Mouse (Mus musculus): ENCODE results near the gene Nol8.

Gene Nol8

GRCm38 (mm10) chr13:49652481-49653179, at the start of gene Nol8, which contains the start of gene Cenpp:
TSS of gene Nol8 (plus strand) at chr13:49653078.
TSS of gene Cenpp (minus strand) at chr13:49652785.
- DNase-seq (ENCODE audit: low spot score in 2 of 2), result peak; percentile 99 to 100

DNA sequence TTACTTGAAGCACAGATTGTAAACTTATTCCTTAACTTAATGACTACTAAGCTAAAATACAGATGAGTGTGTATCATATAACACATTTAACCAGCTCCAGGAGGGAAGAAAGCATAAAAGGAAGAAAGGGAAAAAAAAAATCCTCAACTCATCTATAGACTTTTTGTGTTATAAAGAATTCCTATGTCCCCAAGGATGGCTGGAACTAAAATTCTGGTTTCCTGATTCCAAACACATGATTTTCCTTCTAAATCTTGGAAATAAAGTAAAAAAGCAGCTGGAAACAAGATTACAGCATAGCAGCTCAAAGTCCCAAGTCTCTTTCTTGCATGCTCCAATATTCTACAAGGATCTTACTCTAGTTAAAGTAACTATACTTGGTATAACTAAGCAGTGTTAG, 49.3 kb upstream of the Nol8 start:
- DNase-seq (ENCODE audit: low spot score in 2 of 2), result no peak

GRCm38 (mm10) chr13:49607714-49608113, 45.2 kb upstream of the Nol8 start, which contains the start of gene Ogn:
TSS of gene Ogn (plus strand) at chr13:49608046.
- no peak for DNase-seq (ENCODE audit: low spot score in 2 of 2)

GRCm38 (mm10) chr13:49608589-49609322, 44.1 kb upstream of the Nol8 start:
- DNase-seq (ENCODE audit: low spot score in 2 of 2), result no peak

DNA sequence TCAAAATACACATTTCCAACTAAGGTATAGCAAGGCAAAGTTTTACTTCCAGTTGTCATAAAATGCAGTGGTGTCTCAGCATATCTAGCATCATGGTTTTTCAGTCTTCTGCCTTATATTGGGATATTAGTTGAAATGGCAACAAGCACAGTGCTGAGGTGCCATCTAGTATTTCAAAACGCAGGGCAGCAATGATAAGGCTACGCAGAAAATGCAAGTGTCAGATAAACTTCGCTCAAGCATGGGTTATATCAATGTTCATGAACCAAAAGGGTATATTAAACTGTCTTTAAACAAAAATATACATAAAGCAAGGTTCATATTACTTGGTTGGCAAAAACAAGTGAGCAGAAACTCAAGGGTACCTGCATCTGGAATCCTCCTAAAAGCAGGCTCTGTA, 35.9 kb upstream of the Nol8 start:
- DNase-seq (ENCODE audit: low spot score in 2 of 2), result no peak

GRCm38 (mm10) chr13:49618365-49618764, 34.5 kb upstream of the Nol8 start:
- no peak for DNase-seq (ENCODE audit: low spot score in 2 of 2)

DNA sequence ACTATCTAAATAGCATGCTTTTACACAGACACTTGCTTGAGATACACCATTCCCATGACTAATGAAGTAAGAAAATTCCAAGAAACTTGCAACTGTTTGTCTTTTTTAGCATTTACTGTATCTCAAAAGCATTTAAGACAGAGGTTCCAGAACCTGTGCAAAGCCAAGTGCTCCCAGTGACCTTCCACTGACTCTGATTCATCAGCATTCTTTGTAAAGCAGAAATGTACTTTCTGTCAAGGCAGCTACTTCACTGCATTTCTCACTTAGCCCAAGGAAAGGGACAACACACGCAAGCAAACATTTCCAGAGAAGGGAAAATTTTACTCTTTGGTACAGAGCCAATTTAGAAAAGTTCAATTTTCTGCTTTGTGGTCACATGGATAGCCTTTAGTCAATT, 29.7 kb upstream of the Nol8 start:
- no peak for DNase-seq (ENCODE audit: low spot score in 2 of 2)

- DNase-seq (ENCODE audit: low spot score in 2 of 2), result no peak
These were observed 24.7 kb upstream of the Nol8 start for GRCm38 (mm10) chr13:49628167-49628566.

DNA sequence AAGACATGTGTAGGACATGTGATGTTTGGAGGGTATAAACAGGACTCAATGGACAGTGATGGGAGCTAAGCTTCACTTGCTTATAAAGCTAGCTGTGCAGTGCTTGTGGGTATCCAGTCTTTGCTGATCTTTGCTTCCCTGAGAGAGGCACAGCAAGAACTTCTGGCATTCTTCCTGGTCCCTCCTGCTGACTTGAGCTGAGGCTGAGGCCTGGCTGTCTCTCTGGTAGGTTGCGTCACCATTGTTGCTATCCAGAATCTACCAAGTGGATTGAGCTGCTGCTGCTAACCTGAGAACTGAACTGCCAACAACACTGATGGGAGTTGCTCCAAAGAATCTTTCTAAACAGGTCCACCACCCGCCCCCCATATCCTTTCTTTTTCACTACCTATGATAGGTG, 23.8 kb upstream of the Nol8 start:
- DNase-seq (ENCODE audit: low spot score in 2 of 2), result no peak

- DNase-seq (ENCODE audit: low spot score in 2 of 2), result no peak
These were observed 12.9 kb upstream of the Nol8 start for GRCm38 (mm10) chr13:49639965-49640364.

DNA sequence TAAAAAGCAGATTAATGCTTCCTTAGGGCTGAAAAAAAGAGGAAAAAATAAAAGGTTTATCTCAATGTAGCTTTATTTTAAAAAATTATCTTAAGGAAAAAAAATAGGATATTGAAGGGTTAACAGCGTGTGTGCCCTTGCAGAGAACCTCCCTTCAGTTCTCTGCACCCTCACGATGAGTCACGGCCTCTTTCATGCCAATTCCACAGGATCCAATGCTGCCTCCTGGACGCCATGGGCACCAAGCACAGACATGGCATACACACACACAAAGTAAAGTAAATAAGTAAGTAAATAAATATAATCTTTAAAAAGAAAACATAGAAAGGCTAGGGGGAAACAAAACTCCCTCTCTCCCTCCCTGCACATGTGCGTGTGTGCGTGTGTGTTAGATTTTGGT, 10.2 kb upstream of the Nol8 start:
- no peak for DNase-seq (ENCODE audit: low spot score in 2 of 2)

DNA sequence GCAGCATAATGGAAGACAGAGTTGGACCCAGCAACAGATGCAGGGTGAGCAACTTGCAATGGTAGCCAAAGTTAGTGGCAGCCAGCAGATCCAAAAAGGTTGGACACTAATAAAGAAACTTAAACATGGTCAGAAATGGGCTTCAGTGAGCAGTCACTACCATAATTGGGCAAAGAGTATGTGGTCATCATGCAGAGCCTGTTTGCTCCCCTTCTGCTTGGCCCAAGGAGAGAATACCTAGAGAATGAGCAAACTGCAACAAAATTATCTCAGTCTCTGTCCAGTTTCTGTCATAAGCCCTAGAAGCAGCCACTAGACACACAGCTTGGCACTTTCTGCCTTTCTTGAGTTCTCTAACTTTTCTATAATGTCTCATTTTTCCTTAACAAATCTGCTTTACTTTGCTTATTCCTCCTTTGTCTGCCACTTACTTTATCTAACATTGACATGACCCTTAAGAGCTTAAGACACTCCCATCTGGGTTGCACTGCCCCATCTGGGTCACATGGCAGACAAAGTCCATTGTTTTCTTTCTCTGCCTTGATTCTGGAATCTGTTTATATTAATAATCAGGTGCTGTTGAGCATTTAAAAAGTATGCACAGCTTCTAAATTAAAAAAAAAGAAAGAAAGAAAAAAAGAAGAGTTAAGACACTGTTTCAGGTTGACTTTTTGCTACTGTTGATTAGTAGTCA, 9.1 kb upstream of the Nol8 start:
- DNase-seq (ENCODE audit: low spot score in 2 of 2), result no peak

GRCm38 (mm10) chr13:49644731-49645529, 7.9 kb upstream of the Nol8 start:
- no peak for DNase-seq (ENCODE audit: low spot score in 2 of 2)

GRCm38 (mm10) chr13:49646019-49646418, 6.9 kb upstream of the Nol8 start:
- DNase-seq (ENCODE audit: low spot score in 2 of 2), result no peak

- DNase-seq (ENCODE audit: low spot score in 2 of 2), result no peak
These were observed 1.7 kb upstream of the Nol8 start for GRCm38 (mm10) chr13:49651136-49651535.

GRCm38 (mm10) chr13:49651781-49652351, 1.0 kb upstream of the Nol8 start:
- DNase-seq (ENCODE audit: low spot score in 2 of 2), result no peak

GRCm38 (mm10) chr13:49653180-49653541, 283 bp downstream of the Nol8 start:
- DNase-seq (ENCODE audit: low spot score in 2 of 2), result peak in 1 of 2 experiments; percentile 35

GRCm38 (mm10) chr13:49677793-49678192, 24.9 kb downstream of the Nol8 start:
- no peak for DNase-seq (ENCODE audit: low spot score in 2 of 2)

DNA sequence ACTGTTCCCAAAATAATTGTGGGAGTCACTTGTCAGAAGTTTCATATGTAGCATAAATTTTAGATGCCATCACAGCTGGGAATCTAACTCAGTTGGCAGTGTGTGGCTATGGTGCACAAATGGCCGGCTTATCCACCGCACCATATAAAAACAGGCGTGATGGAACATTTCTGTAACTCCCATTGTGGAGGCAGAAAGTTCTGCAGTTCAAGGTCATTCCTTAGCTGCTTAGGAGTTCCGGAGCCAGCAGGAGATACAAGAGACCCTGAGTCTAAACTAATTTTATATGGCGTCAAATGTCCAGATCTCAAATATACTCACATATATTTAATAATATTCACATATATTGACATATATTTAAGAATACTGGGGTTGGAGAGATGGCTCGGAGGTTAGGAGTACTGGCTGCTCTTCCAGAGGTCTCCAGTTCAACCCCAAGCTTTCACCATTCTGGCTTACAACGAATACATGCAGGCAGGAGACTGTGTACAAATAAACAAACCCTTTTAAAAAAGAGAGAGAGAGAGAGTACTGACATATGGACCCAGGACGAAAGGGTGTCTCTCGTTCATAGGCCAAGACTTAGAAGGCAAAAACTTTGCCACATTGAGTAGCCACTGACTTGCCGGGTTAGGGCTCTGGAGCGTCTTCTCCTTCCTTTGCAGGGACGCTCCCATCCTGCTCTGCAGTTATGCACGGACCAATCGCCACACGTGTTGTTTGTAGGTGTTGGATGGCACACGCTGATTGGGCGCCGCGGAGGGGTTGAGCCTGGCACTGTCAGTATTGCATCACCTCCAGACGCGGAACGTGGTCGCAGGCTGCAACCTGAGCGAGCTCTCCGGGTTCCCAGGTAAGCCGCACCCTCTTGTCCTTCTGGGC, 28.7 kb downstream of the Nol8 start, which contains the start of gene Iars:
Gene Iars, plus strand, starts transcription at position 750 of the 882 bp plus-strand sequence.
- DNase-seq (ENCODE audit: low spot score in 2 of 2), result peak; percentile 97 to 98

- no peak for DNase-seq (ENCODE audit: low spot score in 2 of 2)
These were observed 29.5 kb downstream of the Nol8 start for GRCm38 (mm10) chr13:49682233-49682846.

Measured in thymus, postnatal 10 days (tissue).